Mouse (Mus musculus): ENCODE results near the gene Sema6d. TPM values are rescaled to one million over a fixed set of nuclear protein-coding genes. Genes with fewer than 3 reads are reported as not detected.

Sema6d gene
- polyA plus RNA-seq, 1 experiment, result 6.7 TPM

GRCm38 (mm10) chr2:124461378-124461851, 371.6 kb downstream of the Sema6d start:
- no peak overlapping the region for H3K4me3 ChIP-seq (replicated peaks; ENCODE audit: control insufficient read depth, low read depth, low read length)
- H3K4me1 ChIP-seq (ENCODE audit: control insufficient read depth, insufficient read depth, low read length), result no peaks in the 10 kb centered on the region
- WGBS, result 77% methylated on average over 3 of the region's 3 CpGs
- H3K27ac ChIP-seq (ENCODE audit: control insufficient read depth, insufficient read depth, low read depth, low read length, poor library complexity), result no peak overlapping the region
- TF ChIP-seq POLR2A (IDR thresholded peaks at IDR 0.05; ENCODE audit: borderline replicate concordance, control insufficient read depth, low read depth, low read length) (no peak), CTCF (IDR thresholded peaks at IDR 0.05; ENCODE audit: control insufficient read depth, insufficient read depth, low read length) (no peak)

GRCm38 (mm10) chr2:124465004-124465946, 375.5 kb downstream of the Sema6d start:
- H3K4me1 ChIP-seq (ENCODE audit: control insufficient read depth, insufficient read depth, low read length), result no peaks in the 10 kb centered on the region
- no peak overlapping the region for H3K4me3 ChIP-seq (replicated peaks; ENCODE audit: control insufficient read depth, low read depth, low read length)
- WGBS, result 78% methylated on average over 8 of the region's 8 CpGs
- TF ChIP-seq CTCF (IDR thresholded peaks at IDR 0.05; ENCODE audit: control insufficient read depth, insufficient read depth, low read length), result no peak
- TF ChIP-seq POLR2A (IDR thresholded peaks at IDR 0.05; ENCODE audit: borderline replicate concordance, control insufficient read depth, low read depth, low read length), result no peak
- no peak overlapping the region for H3K27ac ChIP-seq (ENCODE audit: control insufficient read depth, insufficient read depth, low read depth, low read length, poor library complexity)

GRCm38 (mm10) chr2:124467429-124467828, 377.7 kb downstream of the Sema6d start:
- TF ChIP-seq POLR2A (IDR thresholded peaks at IDR 0.05; ENCODE audit: borderline replicate concordance, control insufficient read depth, low read depth, low read length) (no peak), CTCF (IDR thresholded peaks at IDR 0.05; ENCODE audit: control insufficient read depth, insufficient read depth, low read length) (no peak)
- WGBS, result 76% methylated on average over 1 of the region's 1 CpGs
- Histone ChIP-seq H3K4me3 (replicated peaks; ENCODE audit: control insufficient read depth, low read depth, low read length) (no peak overlapping the region), H3K4me1 (ENCODE audit: control insufficient read depth, insufficient read depth, low read length) (no peaks in the 10 kb centered on the region), H3K27ac (ENCODE audit: control insufficient read depth, insufficient read depth, low read depth, low read length, poor library complexity) (no peak overlapping the region)

- 66% methylated on average over 10 of the region's 10 CpGs for WGBS
- H3K27ac ChIP-seq (ENCODE audit: control insufficient read depth, insufficient read depth, low read depth, low read length, poor library complexity), result no peak overlapping the region
- no peaks in the 10 kb centered on the region for H3K4me1 ChIP-seq (ENCODE audit: control insufficient read depth, insufficient read depth, low read length)
- TF ChIP-seq CTCF (IDR thresholded peaks at IDR 0.05; ENCODE audit: control insufficient read depth, insufficient read depth, low read length) (no peak), POLR2A (IDR thresholded peaks at IDR 0.05; ENCODE audit: borderline replicate concordance, control insufficient read depth, low read depth, low read length) (no peak)
- H3K4me3 ChIP-seq (replicated peaks; ENCODE audit: control insufficient read depth, low read depth, low read length), result no peak overlapping the region
Measured at GRCm38 (mm10) chr2:124470346-124471042, 380.7 kb downstream of the Sema6d start.

GRCm38 (mm10) chr2:124472674-124473507, 383.1 kb downstream of the Sema6d start:
- H3K4me1 ChIP-seq (ENCODE audit: control insufficient read depth, insufficient read depth, low read length), result no peaks in the 10 kb centered on the region
- WGBS, result 86% methylated on average over 6 of the region's 6 CpGs
- no peak overlapping the region for H3K27ac ChIP-seq (ENCODE audit: control insufficient read depth, insufficient read depth, low read depth, low read length, poor library complexity)
- no peak overlapping the region for H3K4me3 ChIP-seq (replicated peaks; ENCODE audit: control insufficient read depth, low read depth, low read length)
- no peak for TF ChIP-seq POLR2A (IDR thresholded peaks at IDR 0.05; ENCODE audit: borderline replicate concordance, control insufficient read depth, low read depth, low read length)
- TF ChIP-seq CTCF (IDR thresholded peaks at IDR 0.05; ENCODE audit: control insufficient read depth, insufficient read depth, low read length), result no peak

- Histone ChIP-seq H3K4me1 (ENCODE audit: control insufficient read depth, insufficient read depth, low read length) (no peaks in the 10 kb centered on the region), H3K4me3 (replicated peaks; ENCODE audit: control insufficient read depth, low read depth, low read length) (no peak overlapping the region), H3K27ac (ENCODE audit: control insufficient read depth, insufficient read depth, low read depth, low read length, poor library complexity) (no peak overlapping the region)
- TF ChIP-seq CTCF (IDR thresholded peaks at IDR 0.05; ENCODE audit: control insufficient read depth, insufficient read depth, low read length) (no peak), POLR2A (IDR thresholded peaks at IDR 0.05; ENCODE audit: borderline replicate concordance, control insufficient read depth, low read depth, low read length) (no peak)
Measured at GRCm38 (mm10) chr2:124477904-124478303, 388.1 kb downstream of the Sema6d start.

- Histone ChIP-seq H3K4me1 (ENCODE audit: control insufficient read depth, insufficient read depth, low read length) (no peaks in the 10 kb centered on the region), H3K4me3 (replicated peaks; ENCODE audit: control insufficient read depth, low read depth, low read length) (no peak overlapping the region), H3K27ac (ENCODE audit: control insufficient read depth, insufficient read depth, low read depth, low read length, poor library complexity) (no peak overlapping the region)
- WGBS, result 80% methylated on average over 4 of the region's 4 CpGs
- TF ChIP-seq CTCF (IDR thresholded peaks at IDR 0.05; ENCODE audit: control insufficient read depth, insufficient read depth, low read length) (no peak), POLR2A (IDR thresholded peaks at IDR 0.05; ENCODE audit: borderline replicate concordance, control insufficient read depth, low read depth, low read length) (no peak)
Measured at GRCm38 (mm10) chr2:124478526-124478925, 388.8 kb downstream of the Sema6d start.
